Mouse (Mus musculus): ENCODE results near the gene Gm7951. TPM values are rescaled to one million over a fixed set of nuclear protein-coding genes. Genes with fewer than 3 reads are reported as not detected.
"Not testable (repeated sequence)": the region's sequence is repeated elsewhere in the genome, so short reads cannot be mapped to it uniquely, and the experiment has no call there.

Gm7951 gene
- not detected in 2 replicates for polyA plus RNA-seq (2011; ENCODE audit: insufficient read depth, insufficient read length, low replicate concordance, missing spikeins)

- not testable (repeated sequence) for H3K27ac ChIP-seq (ENCODE audit: control insufficient read depth, insufficient read depth, low read depth, low read length, poor library complexity); H3K4me1 ChIP-seq (ENCODE audit: control insufficient read depth, insufficient read depth, low read length); H3K4me3 ChIP-seq (replicated peaks; ENCODE audit: control insufficient read depth, low read depth, low read length)
- 78% methylated on average over 1 of the region's 2 CpGs for WGBS
Measured at GRCm38 (mm10) chr14:42117269-42117668, at the start of gene Gm7951. Gm7951 (minus strand) TSS chr14:42117369.

- H3K27ac ChIP-seq (ENCODE audit: control insufficient read depth, insufficient read depth, low read depth, low read length, poor library complexity); H3K4me3 ChIP-seq (replicated peaks; ENCODE audit: control insufficient read depth, low read depth, low read length); H3K4me1 ChIP-seq (ENCODE audit: control insufficient read depth, insufficient read depth, low read length): not testable (repeated sequence)
- 79% methylated on average over 1 of the region's 2 CpGs for WGBS
Measured at GRCm38 (mm10) chr14:42162522-42162921, 45.4 kb upstream of the Gm7951 start, which contains the start of gene Gm17027. Gm17027 (minus strand) TSS chr14:42162622.

- WGBS: 69% methylated on average over 7 of the region's 8 CpGs
- not testable (repeated sequence) for H3K4me1 ChIP-seq (ENCODE audit: control insufficient read depth, insufficient read depth, low read length); H3K27ac ChIP-seq (ENCODE audit: control insufficient read depth, insufficient read depth, low read depth, low read length, poor library complexity); H3K4me3 ChIP-seq (replicated peaks; ENCODE audit: control insufficient read depth, low read depth, low read length)
Measured at GRCm38 (mm10) chr14:42134571-42134970, 17.4 kb upstream of the Gm7951 start.

GRCm38 (mm10) chr14:42133806-42134205, 16.6 kb upstream of the Gm7951 start:
- 56% methylated on average over 11 of the region's 14 CpGs for WGBS
- not testable (repeated sequence) for H3K4me3 ChIP-seq (replicated peaks; ENCODE audit: control insufficient read depth, low read depth, low read length); H3K27ac ChIP-seq (ENCODE audit: control insufficient read depth, insufficient read depth, low read depth, low read length, poor library complexity); H3K4me1 ChIP-seq (ENCODE audit: control insufficient read depth, insufficient read depth, low read length)

Other genes with a start within 250 kb of the Gm7951 start
- not detected in 2 replicates for gene Gm7980, start 210.1 kb downstream of the Gm7951 start, polyA plus RNA-seq (2011; ENCODE audit: insufficient read depth, insufficient read length, low replicate concordance, missing spikeins)
- gene 1700049E17Rik1, start 192.4 kb downstream of the Gm7951 start, polyA plus RNA-seq (2011; ENCODE audit: insufficient read depth, insufficient read length, low replicate concordance, missing spikeins): not detected in 2 replicates
- not detected in 2 replicates for gene 1700024B05Rik, start 173.4 kb downstream of the Gm7951 start, polyA plus RNA-seq (2011; ENCODE audit: insufficient read depth, insufficient read length, low replicate concordance, missing spikeins)
- not detected in 2 replicates for gene Gm6401, start 149.4 kb downstream of the Gm7951 start, polyA plus RNA-seq (2011; ENCODE audit: insufficient read depth, insufficient read length, low replicate concordance, missing spikeins)
- not detected in 2 replicates for gene Gm3543, start 134.0 kb downstream of the Gm7951 start, polyA plus RNA-seq (2011; ENCODE audit: insufficient read depth, insufficient read length, low replicate concordance, missing spikeins)
- gene Gm17027, start 45.3 kb upstream of the Gm7951 start, polyA plus RNA-seq (2011; ENCODE audit: insufficient read depth, insufficient read length, low replicate concordance, missing spikeins): not detected in 2 replicates
- not detected in 2 replicates for gene Gm3573, start 73.4 kb upstream of the Gm7951 start, polyA plus RNA-seq (2011; ENCODE audit: insufficient read depth, insufficient read length, low replicate concordance, missing spikeins)
- not detected in 2 replicates for gene Gm17026, start 142.7 kb upstream of the Gm7951 start, polyA plus RNA-seq (2011; ENCODE audit: insufficient read depth, insufficient read length, low replicate concordance, missing spikeins)
- gene Gm9611, start 180.0 kb upstream of the Gm7951 start, polyA plus RNA-seq (2011; ENCODE audit: insufficient read depth, insufficient read length, low replicate concordance, missing spikeins): not detected in 2 replicates
- not detected in 2 replicates for gene Gm7995, start 192.8 kb upstream of the Gm7951 start, polyA plus RNA-seq (2011; ENCODE audit: insufficient read depth, insufficient read length, low replicate concordance, missing spikeins)

All from bone marrow, adult 2 months (tissue).